Mouse (Mus musculus) forebrain, embryonic 16.5 days (tissue): Measurements from ENCODE around the gene Cnfn. TPM values are rescaled to one million over a fixed set of nuclear protein-coding genes. Genes with fewer than 3 reads are reported as not detected.

Source experiments
- ATAC-seq: fragments of 200-750 bp; cut with Nextera tagmentation; 2 replicates; pipeline ENCODE4 v1.8.0; 2017; ENCODE audit warnings: mild to moderate bottlenecking, moderate library complexity
- H3K27ac ChIP-seq: fragments of 300-500 bp; sonication (generic); 2 replicates; pipeline ENCODE4 v1.5.1; 2014; ENCODE audit warnings: low read length, control low read depth
- H3K27me3 ChIP-seq: fragments of 300-500 bp; sonication (generic); replicated peaks from 2 replicates; pipeline ENCODE4 v1.6.1; 2014; ENCODE audit warnings: low read length; ENCODE audit not compliant: control insufficient read depth, insufficient read depth
- H3K36me3 ChIP-seq: fragments of 300-500 bp; sonication (generic); 2 replicates; pipeline ENCODE4 v1.6.1; 2014; ENCODE audit not compliant: control insufficient read depth, insufficient read depth
- H3K4me1 ChIP-seq: fragments of 300-500 bp; sonication (generic); replicated peaks from 2 replicates; pipeline ENCODE4 v1.6.1; 2014; ENCODE audit warnings: low read length; ENCODE audit not compliant: control insufficient read depth, insufficient read depth
- H3K4me2 ChIP-seq: fragments of 300-500 bp; sonication (generic); 2 replicates; pipeline ENCODE4 v1.6.1; 2014; ENCODE audit warnings: mild to moderate bottlenecking, low read length, control low read depth
- H3K4me3 ChIP-seq: fragments of 300-500 bp; sonication (generic); replicated peaks from 2 replicates; pipeline ENCODE4 v1.5.1; 2014; ENCODE audit warnings: mild to moderate bottlenecking, low read length, control low read depth
- H3K9ac ChIP-seq: fragments of 300-500 bp; sonication (generic); replicated peaks from 2 replicates; pipeline ENCODE4 v1.6.1; 2014; ENCODE audit warnings: low read depth, low read length, control low read depth
- H3K9me3 ChIP-seq: fragments of 300-500 bp; sonication (generic); 2 replicates; pipeline ENCODE4 v1.6.1; 2016; ENCODE audit warnings: low read length; ENCODE audit not compliant: control insufficient read depth
- WGBS: fragments of 180-500 bp; shearing (Covaris S2); extraction: QIAGEN DNeasy Blood & Tissue Kit; methylation state at CpG from one replicate; pipeline ENCODE4 v1.1.7; 2014; 5-methylcytosine and 5-hydroxymethylcytosine counted together
- polyA plus RNA-seq: library from polyadenylated mRNA; unstranded; fragments of >200 nt; fragmentation: Nextera tagmentation; extraction: Ambion mirVana; gene quantifications from 2 replicates; pipeline ENCODE4 v1.2.1, GENCODE M21; 2015

The Cnfn gene
- polyA plus RNA-seq, 1 experiment from 2014 or later, result not detected

- peaks cover 14% of the 10 kb centered on the region for H3K36me3 ChIP-seq
- peaks cover 13% of the 10 kb centered on the region for H3K4me1 ChIP-seq
- no peaks in the 10 kb centered on the region for H3K27me3 ChIP-seq
- no peak overlapping the region for H3K4me2 ChIP-seq
- WGBS, result 83% methylated on average over 4 of the region's 4 CpGs
- H3K27ac ChIP-seq, result no peak overlapping the region
- H3K9ac ChIP-seq, result no peak overlapping the region
- no peak overlapping the region for H3K4me3 ChIP-seq
- ATAC-seq, result no peak
- no peaks in the 10 kb centered on the region for H3K9me3 ChIP-seq
Measured at GRCm38 (mm10) chr7:25383891-25384290, 14.4 kb upstream of the Cnfn start.

DNA sequence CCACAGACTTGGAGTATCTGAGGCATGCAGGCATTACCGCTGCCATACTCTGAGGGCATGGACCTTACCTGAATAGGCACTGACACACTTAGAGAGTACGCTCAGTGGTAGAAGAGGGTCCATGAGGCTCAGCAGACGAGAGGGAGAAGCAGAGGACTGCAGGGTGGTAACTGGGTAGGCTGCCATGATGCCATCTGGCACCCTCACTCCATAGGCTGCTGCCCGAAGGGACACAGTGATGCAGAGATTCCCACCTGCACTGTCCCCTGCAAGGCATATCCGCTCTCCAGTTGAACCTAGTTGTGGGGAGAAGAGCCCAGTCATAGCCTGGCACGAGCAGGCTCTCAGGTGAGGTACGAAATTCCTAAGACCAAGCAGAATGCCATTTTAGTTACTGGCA, 13.9 kb upstream of the Cnfn start:
- Histone ChIP-seq H3K4me2 (no peak overlapping the region), H3K36me3 (peaks cover 14% of the 10 kb centered on the region), H3K4me3 (no peak overlapping the region), H3K4me1 (peaks cover 13% of the 10 kb centered on the region), H3K27ac (no peak overlapping the region), H3K27me3 (0 out of 2 replicates have a peak, but pooled peaks cover under 1% of the 10 kb centered on the region), H3K9me3 (no peaks in the 10 kb centered on the region), H3K9ac (no peak overlapping the region)
- no peak for ATAC-seq
- 90% methylated on average over 7 of the region's 7 CpGs for WGBS

- Histone ChIP-seq H3K4me2 (no peak overlapping the region), H3K9me3 (no peaks in the 10 kb centered on the region), H3K9ac (no peak overlapping the region), H3K36me3 (peaks cover 10% of the 10 kb centered on the region), H3K4me1 (peaks cover 13% of the 10 kb centered on the region), H3K27me3 (0 out of 2 replicates have a peak, but pooled peaks cover 2% of the 10 kb centered on the region), H3K4me3 (no peak overlapping the region), H3K27ac (no peak overlapping the region)
- no peak for ATAC-seq
Measured at GRCm38 (mm10) chr7:25382541-25382940, 13.0 kb upstream of the Cnfn start.

DNA sequence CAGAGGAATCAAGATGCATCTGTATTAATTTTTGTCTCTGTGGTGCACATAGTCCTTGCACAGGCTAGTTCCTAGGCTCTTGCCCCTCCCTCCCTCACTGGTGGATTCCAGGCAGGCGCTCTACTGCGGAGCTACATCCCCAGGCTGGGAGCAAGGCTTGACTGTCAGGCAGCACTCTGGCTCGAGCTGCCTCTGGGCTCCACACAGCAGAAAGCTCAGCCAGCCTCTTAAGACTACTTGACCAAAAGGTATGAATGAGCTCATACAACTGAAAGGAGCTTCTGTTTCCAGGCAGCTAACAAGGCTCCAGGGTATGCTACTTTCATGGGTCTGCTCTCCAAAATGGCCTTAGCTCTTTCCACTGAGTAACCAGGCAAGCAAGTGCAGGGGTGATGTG, 11.8 kb upstream of the Cnfn start:
- H3K27me3 ChIP-seq, result 0 out of 2 replicates have a peak, but pooled peaks cover 2% of the 10 kb centered on the region
- H3K9me3 ChIP-seq, result no peaks in the 10 kb centered on the region
- H3K9ac ChIP-seq, result no peak overlapping the region
- H3K4me2 ChIP-seq, result no peak overlapping the region
- peaks cover 5% of the 10 kb centered on the region for H3K36me3 ChIP-seq
- no peak overlapping the region for H3K4me3 ChIP-seq
- no peak overlapping the region for H3K27ac ChIP-seq
- ATAC-seq, result no peak
- WGBS, result 21% methylated on average over 3 of the region's 3 CpGs
- H3K4me1 ChIP-seq, result peaks cover 16% of the 10 kb centered on the region

GRCm38 (mm10) chr7:25380392-25381283, 11.1 kb upstream of the Cnfn start:
- Histone ChIP-seq H3K4me3 (no peak overlapping the region), H3K36me3 (peaks cover 5% of the 10 kb centered on the region), H3K27ac (no peak overlapping the region), H3K4me2 (no peak overlapping the region), H3K9me3 (no peaks in the 10 kb centered on the region), H3K27me3 (0 out of 2 replicates have a peak, but pooled peaks cover 2% of the 10 kb centered on the region), H3K4me1 (peaks cover 13% of the 10 kb centered on the region), H3K9ac (no peak overlapping the region)
- 63% methylated on average over 18 of the region's 18 CpGs for WGBS
- ATAC-seq, result no peak

DNA sequence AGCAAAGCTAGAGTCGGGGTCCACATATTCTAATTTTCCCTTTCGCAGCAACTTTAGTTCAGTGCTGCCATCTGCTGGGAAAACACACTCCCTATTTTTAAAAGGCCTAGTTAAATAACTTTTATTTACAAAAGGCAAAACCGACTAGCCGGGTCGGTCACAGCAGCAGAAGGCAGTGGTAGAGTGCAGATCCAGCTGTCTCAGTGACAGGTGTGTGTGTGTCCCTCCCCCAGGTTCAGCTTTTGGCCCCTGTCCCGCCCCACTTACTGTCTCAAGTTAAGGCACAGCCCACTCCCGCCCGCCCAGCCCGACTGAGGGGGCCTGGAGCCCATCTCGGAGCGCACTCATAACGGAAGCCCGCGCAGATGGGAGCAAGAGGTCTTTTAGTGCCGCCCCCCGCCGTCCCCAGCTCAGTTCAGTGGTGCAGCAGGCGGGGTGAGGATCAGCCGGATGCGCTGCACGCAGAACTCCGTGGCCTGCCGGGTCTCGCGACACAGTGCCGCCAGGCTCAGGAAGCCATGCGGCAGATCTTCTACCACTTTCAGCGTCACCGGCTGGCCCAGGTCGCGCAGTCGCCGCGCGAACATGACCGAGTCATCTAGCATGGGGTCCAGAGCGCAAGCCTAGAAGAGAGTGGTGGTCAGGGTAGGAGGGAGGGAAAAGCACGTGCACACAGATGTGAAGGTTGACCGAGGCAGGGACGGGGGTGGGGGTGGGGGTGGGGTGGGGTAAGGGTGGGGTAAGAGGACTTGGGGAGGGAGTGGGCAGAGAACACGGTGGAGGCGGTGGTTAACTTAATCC, 10.2 kb upstream of the Cnfn start:
- Histone ChIP-seq H3K36me3 (no peaks in the 10 kb centered on the region; the same call in none of the 2 replicates), H3K4me1 (peaks cover 13% of the 10 kb centered on the region), H3K9ac (peak overlapping the region; percentile 42), H3K27me3 (0 out of 2 replicates have a peak, but pooled peaks cover 2% of the 10 kb centered on the region), H3K4me3 (peak overlapping the region; percentile 18), H3K4me2 (peak overlapping the region; percentile 52), H3K27ac (no peak overlapping the region), H3K9me3 (no peaks in the 10 kb centered on the region)
- WGBS, result 2% methylated on average over 37 of the region's 42 CpGs
- peak; percentile 32 for ATAC-seq

- Histone ChIP-seq H3K27me3 (0 out of 2 replicates have a peak, but pooled peaks cover 2% of the 10 kb centered on the region), H3K4me2 (no peak overlapping the region), H3K4me1 (peaks cover 13% of the 10 kb centered on the region), H3K27ac (no peak overlapping the region), H3K36me3 (no peaks in the 10 kb centered on the region; the same call in none of the 2 replicates), H3K9me3 (no peaks in the 10 kb centered on the region), H3K4me3 (no peak overlapping the region), H3K9ac (no peak overlapping the region)
- 85% methylated on average over 13 of the region's 13 CpGs for WGBS
- ATAC-seq, result no peak
Measured at GRCm38 (mm10) chr7:25378181-25379100, 8.9 kb upstream of the Cnfn start.

DNA sequence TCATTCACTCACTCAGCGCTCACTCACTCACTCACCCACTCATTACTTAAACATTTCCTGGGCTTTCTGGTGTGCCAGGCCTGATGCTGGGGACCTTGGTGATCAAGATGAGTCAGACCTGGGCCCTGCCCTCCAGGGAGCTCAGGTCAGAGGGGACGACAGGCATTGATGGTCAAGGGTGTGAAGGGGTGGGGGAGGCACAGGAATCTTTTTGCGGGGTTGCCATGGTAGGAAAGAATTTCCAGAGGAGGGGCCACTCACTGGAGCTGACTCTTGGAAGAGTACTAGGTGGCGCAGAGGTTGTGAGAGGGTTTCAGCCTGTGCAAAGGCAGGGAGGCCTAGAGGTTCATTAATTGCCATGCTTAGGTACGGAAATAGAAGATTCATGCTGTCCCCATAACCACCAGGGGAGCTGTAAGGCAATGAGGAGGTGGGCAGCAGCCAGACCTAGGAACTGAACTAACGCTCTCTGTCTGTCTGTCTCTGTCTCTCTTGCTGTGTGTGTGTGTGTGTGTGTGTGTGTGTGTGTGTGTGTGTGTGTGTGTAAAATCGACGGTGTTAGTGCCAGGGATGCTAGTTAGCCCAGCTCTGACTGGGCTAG, 7.7 kb upstream of the Cnfn start:
- 45% methylated on average over 8 of the region's 8 CpGs for WGBS
- Histone ChIP-seq H3K4me1 (peaks cover 13% of the 10 kb centered on the region), H3K4me3 (peak overlapping the region; percentile 43), H3K27ac (no peak overlapping the region), H3K9ac (peak overlapping the region; percentile 54), H3K36me3 (no peaks in the 10 kb centered on the region; the same call in 1 of the 2 replicates), H3K27me3 (0 out of 2 replicates have a peak, but pooled peaks cover 2% of the 10 kb centered on the region), H3K9me3 (no peaks in the 10 kb centered on the region), H3K4me2 (peak overlapping the region; percentile 67)
- no peak for ATAC-seq
